Mouse (Mus musculus) hindbrain, embryonic 11.5 days (tissue): Measurements from ENCODE around the gene Plcl1. TPM values are rescaled to one million over a fixed set of nuclear protein-coding genes. Genes with fewer than 3 reads are reported as not detected.
A peak's percentile ranks its signal among the peaks of the same experiment; 100 is the strongest.

Experiments used
- ATAC-seq: fragments of 200-750 bp; cut with Nextera tagmentation; 2 replicates; pipeline ENCODE4 v1.8.0; 2017; ENCODE audit warnings: mild to moderate bottlenecking, moderate TSS enrichment, moderate library complexity; ENCODE audit not compliant: low FRiP score
- DNase-seq: peaks from one replicate; pipeline ENCODE4 v3.0.0-alpha.2; 2015; ENCODE audit warnings: low spot score
- H3K27ac ChIP-seq: fragments of 300-500 bp; sonication (generic); 2 replicates; pipeline ENCODE4 v1.5.1; 2014; ENCODE audit warnings: mild to moderate bottlenecking, low read depth, low read length
- H3K27me3 ChIP-seq: fragments of 300-500 bp; sonication (generic); 2 replicates; pipeline ENCODE4 v1.6.1; 2014; ENCODE audit warnings: mild to moderate bottlenecking, low read length, moderate library complexity, mixed read lengths; ENCODE audit not compliant: control insufficient read depth, insufficient read depth
- H3K36me3 ChIP-seq: fragments of 300-500 bp; sonication (generic); 2 replicates; pipeline ENCODE4 v1.6.1; 2014; ENCODE audit warnings: mild to moderate bottlenecking, low read length, moderate library complexity, mixed read lengths; ENCODE audit not compliant: control insufficient read depth, insufficient read depth
- H3K4me1 ChIP-seq: fragments of 300-500 bp; sonication (generic); replicated peaks from 2 replicates; pipeline ENCODE4 v1.6.1; 2014; ENCODE audit warnings: low read length, mixed read lengths; ENCODE audit not compliant: control insufficient read depth, insufficient read depth
- H3K4me2 ChIP-seq: fragments of 300-500 bp; sonication (generic); replicated peaks from 2 replicates; pipeline ENCODE4 v1.6.1; 2014; ENCODE audit warnings: mild to moderate bottlenecking, low read depth, low read length
- H3K4me3 ChIP-seq: fragments of 300-500 bp; sonication (generic); 2 replicates; pipeline ENCODE4 v1.5.1; 2014; ENCODE audit warnings: low read depth, low read length
- H3K9ac ChIP-seq: fragments of 300-500 bp; sonication (generic); 2 replicates; pipeline ENCODE4 v1.6.1; 2014; ENCODE audit warnings: low read depth, low read length
- H3K9me3 ChIP-seq: fragments of 300-500 bp; sonication (generic); 2 replicates; pipeline ENCODE4 v1.6.1; 2016; ENCODE audit warnings: low read length; ENCODE audit not compliant: control insufficient read depth
- WGBS: fragments of 180-500 bp; shearing (Covaris S2); extraction: QIAGEN DNeasy Blood & Tissue Kit; methylation state at CpG from one replicate; pipeline ENCODE4 v1.1.7; 2014; 5-methylcytosine and 5-hydroxymethylcytosine counted together
- polyA plus RNA-seq: library from polyadenylated mRNA; unstranded; fragments of >200 nt; fragmentation: Nextera tagmentation; extraction: Ambion mirVana; gene quantifications from 2 replicates; pipeline ENCODE4 v1.2.1, GENCODE M21; 2014

Plcl1 gene
- polyA plus RNA-seq, 1 experiment from 2014 or later = 2.8 TPM

- Histone ChIP-seq H3K36me3 (no peaks in the 10 kb centered on the region), H3K27ac (no peak overlapping the region), H3K9me3 (no peaks in the 10 kb centered on the region), H3K4me1 (no peaks in the 10 kb centered on the region), H3K9ac (no peak overlapping the region), H3K4me3 (no peak overlapping the region), H3K27me3 (no peaks in the 10 kb centered on the region), H3K4me2 (no peak overlapping the region)
- 94% methylated on average over 3 of the region's 3 CpGs for WGBS
- DNase-seq (no peak), ATAC-seq (no peak)
Measured at GRCm38 (mm10) chr1:55725428-55725827, 319.7 kb downstream of the Plcl1 start.

GRCm38 (mm10) chr1:55729332-55729731 lies 323.6 kb downstream of the Plcl1 start:
- Histone ChIP-seq H3K36me3 (no peaks in the 10 kb centered on the region), H3K27ac (no peak overlapping the region), H3K4me1 (no peaks in the 10 kb centered on the region), H3K4me2 (no peak overlapping the region), H3K9ac (no peak overlapping the region), H3K4me3 (no peak overlapping the region), H3K27me3 (no peaks in the 10 kb centered on the region), H3K9me3 (no peaks in the 10 kb centered on the region)
- WGBS = 89% methylated on average over 3 of the region's 3 CpGs
- ATAC-seq (no peak), DNase-seq (no peak)

DNA sequence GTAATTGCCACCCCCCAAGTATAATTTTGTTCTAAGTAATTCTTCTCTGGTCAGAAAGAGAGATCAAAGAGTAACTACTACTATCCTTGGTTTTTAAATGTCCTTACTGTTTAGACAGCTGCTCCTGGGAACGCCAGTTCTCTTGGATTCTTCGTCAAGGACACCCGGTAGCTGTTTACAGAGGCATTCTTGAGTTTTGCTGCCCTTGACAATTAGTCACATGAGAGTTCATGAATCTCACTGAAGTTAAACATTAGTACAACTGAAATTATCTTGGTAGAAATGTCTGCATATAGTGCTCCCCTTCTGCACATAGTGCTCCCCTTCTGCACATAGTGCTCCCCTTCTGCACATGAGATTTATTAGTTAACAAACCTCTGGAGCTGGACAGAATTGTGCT lies 327.2 kb downstream of the Plcl1 start:
- H3K9me3 ChIP-seq = no peaks in the 10 kb centered on the region
- H3K27ac ChIP-seq = no peak overlapping the region
- H3K27me3 ChIP-seq = no peaks in the 10 kb centered on the region
- H3K9ac ChIP-seq = no peak overlapping the region
- 56% methylated on average over 3 of the region's 3 CpGs for WGBS
- no peaks in the 10 kb centered on the region for H3K36me3 ChIP-seq
- H3K4me1 ChIP-seq = no peaks in the 10 kb centered on the region
- no peak overlapping the region for H3K4me2 ChIP-seq
- ATAC-seq (no peak), DNase-seq (no peak)
- H3K4me3 ChIP-seq = no peak overlapping the region

GRCm38 (mm10) chr1:55736054-55736740 lies 330.5 kb downstream of the Plcl1 start:
- Histone ChIP-seq H3K4me3 (no peak overlapping the region), H3K9ac (no peak overlapping the region), H3K4me2 (no peak overlapping the region), H3K27me3 (no peaks in the 10 kb centered on the region), H3K4me1 (no peaks in the 10 kb centered on the region), H3K27ac (no peak overlapping the region), H3K36me3 (no peaks in the 10 kb centered on the region), H3K9me3 (no peaks in the 10 kb centered on the region)
- ATAC-seq (peak; percentile 86), DNase-seq (peak; percentile 93)
- 88% methylated on average over 14 of the region's 14 CpGs for WGBS

GRCm38 (mm10) chr1:55736762-55737288 lies 331.1 kb downstream of the Plcl1 start:
- Histone ChIP-seq H3K4me1 (no peaks in the 10 kb centered on the region), H3K27ac (no peak overlapping the region), H3K9ac (no peak overlapping the region), H3K4me3 (no peak overlapping the region), H3K9me3 (no peaks in the 10 kb centered on the region), H3K4me2 (no peak overlapping the region), H3K27me3 (no peaks in the 10 kb centered on the region), H3K36me3 (no peaks in the 10 kb centered on the region)
- 67% methylated on average over 5 of the region's 5 CpGs for WGBS
- DNase-seq (no peak), ATAC-seq (no peak; the same call in 1 of the 2 replicates)

- Histone ChIP-seq H3K27me3 (no peaks in the 10 kb centered on the region), H3K4me3 (no peak overlapping the region), H3K9me3 (no peaks in the 10 kb centered on the region), H3K27ac (no peak overlapping the region), H3K4me1 (no peaks in the 10 kb centered on the region), H3K9ac (no peak overlapping the region), H3K36me3 (no peaks in the 10 kb centered on the region), H3K4me2 (no peak overlapping the region)
- ATAC-seq (no peak), DNase-seq (no peak)
- WGBS = 75% methylated on average over 12 of the region's 12 CpGs
Measured at GRCm38 (mm10) chr1:55738746-55739365, 333.1 kb downstream of the Plcl1 start.

DNA sequence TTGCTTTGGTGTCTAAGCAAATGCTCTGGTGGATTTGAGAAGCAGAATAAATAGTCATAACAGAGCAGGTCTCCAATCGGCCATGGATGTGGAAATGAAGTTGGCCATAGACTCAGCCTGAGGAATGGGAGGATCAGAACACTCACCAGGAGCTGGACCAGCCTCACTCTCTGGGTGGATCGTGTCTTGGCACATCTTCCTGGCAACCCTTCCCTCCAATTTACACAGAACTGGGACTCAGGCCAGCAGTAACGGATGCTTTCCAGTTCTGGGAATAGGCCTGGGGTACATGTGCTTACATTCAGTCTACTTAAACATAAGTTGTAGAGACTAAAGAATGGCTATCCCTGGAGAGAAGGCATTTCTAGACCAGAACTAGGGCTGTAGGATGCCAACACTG lies 336.2 kb downstream of the Plcl1 start:
- 89% methylated on average over 3 of the region's 3 CpGs for WGBS

DNA sequence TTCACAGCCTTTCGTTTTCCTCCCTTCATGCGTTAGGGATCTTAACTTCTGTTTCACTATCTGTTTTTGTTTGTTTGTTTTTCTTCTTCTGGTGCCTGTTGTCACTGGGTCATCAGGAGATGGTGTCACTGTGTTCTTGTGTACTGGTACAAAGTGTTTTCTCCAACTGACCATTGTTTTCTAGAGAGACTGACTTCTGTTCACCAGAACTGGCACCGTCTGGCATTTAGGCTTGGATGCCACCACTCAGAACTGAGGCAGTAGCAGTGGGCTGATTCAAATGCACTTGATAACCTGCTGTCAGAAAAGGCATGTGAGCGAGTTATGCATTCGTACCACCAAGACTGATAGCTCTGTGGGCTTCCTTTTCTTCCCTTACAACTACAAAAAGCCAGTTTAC lies 342.8 kb downstream of the Plcl1 start:
- no peak overlapping the region for H3K27ac ChIP-seq
- no peak overlapping the region for H3K9ac ChIP-seq
- no peaks in the 10 kb centered on the region for H3K9me3 ChIP-seq
- 78% methylated on average over 5 of the region's 5 CpGs for whole genome bisulfite sequencing
- no peaks in the 10 kb centered on the region for H3K36me3 ChIP-seq
- no peak for DNase-seq
- no peak for ATAC-seq
- H3K4me2 ChIP-seq = no peak overlapping the region
- H3K27me3 ChIP-seq = no peaks in the 10 kb centered on the region
- no peaks in the 10 kb centered on the region for H3K4me1 ChIP-seq
- H3K4me3 ChIP-seq = no peak overlapping the region

More for the DNA sequence above, 336.2 kb downstream of the Plcl1 start:
- Histone ChIP-seq H3K4me2 (no peak overlapping the region), H3K4me3 (no peak overlapping the region), H3K4me1 (no peaks in the 10 kb centered on the region), H3K9ac (no peak overlapping the region), H3K9me3 (no peaks in the 10 kb centered on the region), H3K36me3 (no peaks in the 10 kb centered on the region), H3K27ac (no peak overlapping the region), H3K27me3 (no peaks in the 10 kb centered on the region)
- DNase-seq (no peak), ATAC-seq (no peak)

GRCm38 (mm10) chr1:55749770-55750169 lies 344.0 kb downstream of the Plcl1 start:
- no peaks in the 10 kb centered on the region for H3K27me3 ChIP-seq
- no peaks in the 10 kb centered on the region for H3K36me3 ChIP-seq
- H3K4me2 ChIP-seq = no peak overlapping the region
- WGBS = 88% methylated on average over 7 of the region's 7 CpGs
- H3K27ac ChIP-seq = no peak overlapping the region
- ATAC-seq = no peak
- H3K9me3 ChIP-seq = no peaks in the 10 kb centered on the region
- H3K9ac ChIP-seq = no peak overlapping the region
- H3K4me1 ChIP-seq = no peaks in the 10 kb centered on the region
- H3K4me3 ChIP-seq = no peak overlapping the region
- DNase-seq = no peak
